Mouse (Mus musculus) urinary bladder, postnatal 36 days (tissue): ENCODE measurements around the gene Rpl9.
A peak's percentile ranks its signal among the peaks of the same experiment; 100 is the strongest.

Experiments used
- DNase-seq, 2 experiments: peaks; one replicate each; pipeline ENCODE4 v3.0.0; 2022; ENCODE audit warnings: low spot score in 2 of 2, mixed read lengths in 1 of 2

Rpl9 gene

GRCm38 (mm10) chr5:65390648-65391644, at the start of gene Rpl9, which contains the start of gene Lias:
Gene Rpl9, minus strand, starts transcription at chr5:65391444.
Gene Lias, plus strand, starts transcription at chr5:65391497.
- peak; percentile 98 for DNase-seq

DNA sequence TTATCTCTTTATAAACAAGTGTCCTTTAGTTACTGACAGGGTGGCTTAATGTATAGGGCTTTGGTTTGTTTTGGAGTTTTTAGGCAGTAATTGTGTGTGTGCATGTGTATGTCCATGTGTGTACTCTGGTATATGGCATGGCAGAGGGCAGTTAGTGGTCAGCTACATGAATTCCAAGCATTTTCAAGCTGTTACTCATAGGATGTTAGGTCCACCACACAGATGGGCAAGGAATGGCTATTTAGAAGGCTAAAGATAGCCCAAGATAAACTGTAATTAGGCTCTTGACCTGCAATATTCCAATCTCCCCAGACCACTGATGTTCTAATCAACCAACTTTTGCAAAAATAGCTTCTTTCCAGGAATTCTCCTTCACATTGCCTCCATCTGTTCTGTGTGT, 46.8 kb upstream of the Rpl9 start:
- no peak for DNase-seq

- DNase-seq = peak; percentile 97 to 99
Observed at GRCm38 (mm10) chr5:65435806-65436561, 44.7 kb upstream of the Rpl9 start, which contains the start of gene Ugdh. Gene Ugdh, minus strand, starts transcription at chr5:65435949.

DNA sequence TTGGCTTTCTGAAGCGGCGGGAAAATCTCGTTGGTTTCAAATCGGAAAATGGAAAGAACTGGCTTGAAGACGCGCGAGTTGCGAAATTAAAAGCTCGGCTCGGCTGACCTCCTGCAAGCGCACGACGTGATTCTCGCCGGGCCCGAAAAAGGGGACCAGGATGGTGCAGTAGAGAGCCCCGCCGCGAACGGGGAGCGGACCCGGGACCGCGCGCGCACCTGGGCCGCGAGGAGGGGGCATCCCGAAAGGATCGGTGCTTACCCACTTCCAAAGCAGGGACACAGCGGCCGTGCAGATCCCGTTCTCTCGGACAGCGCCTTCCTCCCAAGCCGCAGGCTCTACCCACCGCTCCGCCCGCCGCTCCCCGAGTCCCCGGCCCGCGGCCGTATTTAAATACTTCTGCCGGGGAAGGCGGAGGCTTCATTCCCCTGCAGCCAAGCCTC, 44.1 kb upstream of the Rpl9 start:
- no peak for DNase-seq

- no peak for DNase-seq
Observed at GRCm38 (mm10) chr5:65434471-65435362, 43.5 kb upstream of the Rpl9 start.

- DNase-seq = no peak
Observed at GRCm38 (mm10) chr5:65429441-65429840, 38.2 kb upstream of the Rpl9 start.

- DNase-seq = peak; percentile 46 to 55
Observed at GRCm38 (mm10) chr5:65428321-65428720, 37.1 kb upstream of the Rpl9 start.

DNA sequence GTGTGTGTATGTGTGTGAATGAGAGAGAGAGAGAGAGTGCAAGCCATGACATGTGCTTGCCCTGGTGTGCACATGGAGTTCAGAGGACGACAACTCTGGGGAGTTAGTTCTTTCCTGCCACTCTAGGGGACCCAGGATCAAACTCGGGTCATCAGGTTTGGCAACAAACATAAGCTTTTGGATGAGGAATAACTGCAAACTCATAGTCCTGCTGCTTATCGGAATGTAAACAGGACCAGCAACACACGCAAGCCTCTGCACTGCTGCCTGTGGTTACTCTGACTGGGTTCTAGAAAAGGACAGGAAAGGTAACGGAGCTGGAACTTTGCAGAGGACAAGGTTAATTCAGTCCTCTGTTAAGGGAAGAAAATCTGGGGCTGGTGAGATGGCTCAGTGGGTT, 34.0 kb upstream of the Rpl9 start:
- DNase-seq = no peak

DNA sequence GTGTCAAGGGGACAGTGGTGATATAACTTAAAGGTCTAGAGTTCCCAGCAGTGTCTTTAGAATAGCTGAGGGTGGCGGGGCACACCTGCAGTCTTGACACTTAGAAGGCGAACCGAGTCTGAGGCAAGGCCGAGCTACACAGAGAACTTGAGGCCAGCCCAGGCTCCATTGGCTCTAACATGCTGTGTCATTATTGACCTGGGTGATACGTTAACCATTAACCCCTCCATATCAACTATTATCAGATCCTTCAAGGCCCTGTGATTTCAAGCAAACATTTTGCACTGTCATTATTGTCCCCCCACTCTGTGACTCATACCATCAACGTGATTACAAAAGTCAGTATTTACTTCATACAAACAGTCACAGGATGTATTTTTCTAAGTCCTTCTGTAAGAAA, 33.0 kb upstream of the Rpl9 start:
- peak in 1 of 2 experiments; percentile 42 for DNase-seq

DNA sequence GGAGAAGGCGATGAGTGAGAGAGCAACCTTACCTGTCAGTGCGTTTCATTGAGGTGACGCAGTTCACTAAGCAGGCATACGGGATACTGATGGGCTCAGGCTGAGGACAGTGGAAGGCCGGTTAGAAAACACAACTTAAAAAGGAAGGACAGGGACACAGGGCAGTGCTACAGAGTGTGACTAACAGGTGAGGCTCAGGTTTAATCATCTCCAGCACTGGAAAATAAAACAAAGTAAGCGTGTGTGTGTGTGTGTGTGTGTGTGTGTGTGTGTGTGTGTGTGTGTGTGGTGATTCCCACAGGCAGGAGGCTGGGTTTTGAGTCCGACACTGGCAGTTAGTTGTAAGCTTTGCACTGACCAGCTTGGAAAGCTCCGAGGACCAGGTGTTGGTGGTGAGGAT, 31.6 kb upstream of the Rpl9 start:
- DNase-seq = no peak

GRCm38 (mm10) chr5:65420822-65421221, 29.6 kb upstream of the Rpl9 start:
- DNase-seq = no peak

DNA sequence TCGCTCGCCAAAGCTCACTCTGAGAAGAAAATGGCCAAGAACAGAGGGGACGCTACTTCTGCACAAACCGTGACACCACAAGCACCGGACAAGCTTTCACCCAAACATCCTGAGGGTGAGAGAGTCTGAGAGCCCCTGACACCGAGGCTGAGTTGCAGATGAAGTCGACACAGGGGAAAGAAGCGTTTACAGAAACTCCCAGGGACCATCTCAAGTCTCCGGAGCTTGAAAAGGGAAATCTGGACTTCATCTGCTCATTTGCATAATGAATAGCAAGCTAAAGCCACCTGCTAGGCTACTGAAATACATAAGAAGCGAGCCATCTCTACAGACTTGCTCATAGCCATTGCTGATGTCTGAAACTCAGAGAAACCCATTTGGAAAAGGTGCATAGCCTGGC, 27.9 kb upstream of the Rpl9 start:
- no peak for DNase-seq

DNA sequence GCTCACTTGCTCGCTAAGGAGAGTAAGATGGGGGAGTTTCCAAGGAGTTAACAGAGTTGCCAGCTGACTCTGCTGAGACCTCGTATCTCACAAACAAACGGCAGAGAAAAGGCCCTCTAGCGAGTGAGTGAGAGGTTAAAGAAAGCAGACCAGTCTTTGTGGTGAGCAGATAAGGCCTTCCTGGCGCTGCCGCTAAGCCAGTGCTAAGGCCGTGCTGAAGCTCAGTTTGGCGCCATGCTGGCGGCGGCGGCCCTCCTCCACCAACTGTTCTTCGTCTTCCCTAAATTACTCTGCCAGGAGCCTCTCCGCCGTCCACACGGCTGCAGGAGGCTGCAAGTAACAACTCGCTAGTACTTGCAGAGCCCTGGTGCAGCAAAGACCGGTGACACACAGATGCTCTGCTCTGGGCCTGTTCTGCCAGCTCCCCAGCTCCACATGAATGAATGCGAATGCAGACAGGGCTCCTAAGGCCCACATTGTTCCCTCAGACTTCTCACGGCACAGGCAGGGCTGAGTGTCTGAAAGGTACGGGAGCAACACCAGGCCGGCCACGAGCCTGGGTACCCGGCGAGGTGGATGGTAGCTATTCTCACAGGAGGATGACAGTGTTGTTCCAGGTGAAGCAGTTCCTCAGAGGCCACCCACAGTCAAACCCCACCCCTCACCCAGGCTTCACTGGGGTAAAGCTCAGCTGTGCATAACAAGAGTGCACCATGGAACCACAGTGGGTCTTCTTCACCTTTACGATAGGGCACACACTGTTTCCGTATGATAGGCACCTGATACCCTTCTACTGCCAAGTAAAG, 24.6 kb upstream of the Rpl9 start:
- peak; percentile 62 to 70 for DNase-seq

DNA sequence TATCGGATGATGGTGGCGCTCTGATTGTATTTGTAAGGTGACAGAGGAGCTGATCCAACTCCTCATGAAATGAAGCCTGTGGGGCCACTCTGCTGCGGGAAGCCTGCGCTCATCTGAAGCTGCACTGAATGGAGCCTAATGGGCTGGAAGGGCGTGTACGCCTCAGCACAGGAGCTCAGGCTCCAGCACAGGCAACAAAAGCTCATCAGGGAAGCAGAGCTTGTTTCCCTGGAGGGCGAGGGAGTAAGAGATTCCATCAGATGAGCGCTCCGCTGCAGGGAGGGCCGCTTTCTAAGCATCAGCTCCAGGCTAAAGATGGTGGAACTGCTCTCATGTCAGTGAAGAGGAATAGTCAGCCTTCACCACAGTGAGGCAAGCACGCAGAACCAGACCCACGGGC, 16.7 kb upstream of the Rpl9 start:
- DNase-seq = no peak

DNA sequence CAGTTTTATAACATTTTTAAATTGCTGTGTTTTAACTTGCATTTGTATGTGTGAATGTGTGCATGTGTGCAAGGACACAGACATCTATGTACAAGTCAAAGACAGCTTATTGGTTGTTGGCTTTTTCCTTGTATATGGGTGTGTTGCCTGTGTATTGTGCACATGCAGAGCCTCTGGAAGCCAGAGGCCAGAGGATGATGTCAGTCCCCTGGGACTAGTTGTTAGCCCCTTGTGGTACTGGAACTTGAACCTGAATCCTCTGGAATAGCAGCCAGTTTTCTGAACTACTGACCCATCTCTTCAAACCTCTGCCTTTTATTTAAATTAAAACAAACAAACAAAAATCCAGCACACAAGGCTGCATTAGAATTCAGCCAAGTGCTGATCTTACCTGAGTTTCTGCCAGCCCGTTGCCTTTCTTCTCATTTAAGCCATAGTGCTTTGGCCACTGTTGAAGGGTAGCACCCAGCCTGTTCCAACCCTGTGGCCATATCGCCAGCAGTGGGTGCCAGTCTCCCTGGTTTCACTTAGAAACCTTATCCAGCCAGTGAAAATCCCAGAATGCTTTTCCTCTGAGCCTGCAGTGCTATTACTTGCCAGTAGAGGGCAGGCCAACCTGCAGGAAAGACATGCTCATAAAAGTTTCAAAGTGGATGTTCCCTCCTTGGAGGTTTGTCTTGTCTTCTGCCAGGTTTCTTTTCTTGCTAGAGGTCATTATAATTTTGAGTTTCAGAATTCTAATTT, 10.2 kb upstream of the Rpl9 start:
- DNase-seq = peak; percentile 82 to 86

- no peak for DNase-seq
Observed at GRCm38 (mm10) chr5:65394425-65394824, 3.2 kb upstream of the Rpl9 start.

- DNase-seq = no peak
Observed at GRCm38 (mm10) chr5:65391753-65392152, 509 bp upstream of the Rpl9 start.

GRCm38 (mm10) chr5:65387008-65387867, 4.0 kb downstream of the Rpl9 start:
- no peak for DNase-seq

DNA sequence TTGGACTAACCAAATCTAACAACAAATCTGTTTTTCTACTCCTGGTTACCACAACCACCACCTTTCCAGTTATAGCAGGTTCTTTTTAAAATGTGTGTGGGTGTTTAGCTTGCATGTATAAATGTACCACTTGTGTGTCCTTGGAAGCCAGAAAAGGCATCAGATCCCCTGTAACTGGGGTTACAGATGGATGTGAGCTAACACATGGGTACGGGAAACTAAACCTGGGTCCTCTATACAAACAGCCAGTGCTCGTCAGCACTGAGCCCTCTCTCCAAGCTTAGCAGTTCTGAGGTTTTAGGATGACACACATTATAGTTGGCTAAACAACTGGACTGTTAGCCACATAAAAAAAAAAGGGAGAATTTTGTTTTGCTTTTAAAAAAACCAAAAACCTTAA, 5.5 kb downstream of the Rpl9 start:
- DNase-seq = no peak
